Mouse (Mus musculus) lung, adult 18-20 months (tissue): ENCODE results near the gene Spata13.
A peak's percentile ranks its signal among the peaks of the same experiment; 100 is the strongest.

ENCODE experiments used
- DNase-seq, 2 experiments: peaks; one replicate each; pipeline ENCODE4 v3.0.0; 2022; ENCODE audit warnings: mixed read lengths in 2 of 2

The Spata13 gene

DNA sequence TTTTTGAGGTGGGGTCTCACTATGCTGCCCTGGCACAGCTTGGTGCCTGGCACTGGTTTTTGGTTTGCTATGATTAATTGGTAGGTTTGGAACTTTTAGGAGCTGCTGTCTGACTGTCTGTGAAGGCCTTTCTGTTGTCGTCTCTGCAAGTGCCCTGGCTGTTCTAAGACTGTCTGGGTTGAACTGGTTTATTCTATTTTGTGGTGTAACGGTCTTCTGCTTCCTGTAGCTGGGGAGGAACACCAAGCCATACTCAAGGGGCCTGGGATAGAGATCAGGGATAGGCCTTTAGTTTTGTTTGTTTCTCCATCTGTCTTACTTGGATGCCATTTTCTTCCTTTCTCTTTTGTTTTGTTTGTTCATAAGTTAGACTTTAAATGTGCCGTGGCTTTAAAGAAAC is 88.1 kb downstream of the Spata13 start:
- no peak for DNase-seq

GRCm38 (mm10) chr14:60726091-60726490 is 92.3 kb downstream of the Spata13 start:
- DNase-seq: no peak

DNA sequence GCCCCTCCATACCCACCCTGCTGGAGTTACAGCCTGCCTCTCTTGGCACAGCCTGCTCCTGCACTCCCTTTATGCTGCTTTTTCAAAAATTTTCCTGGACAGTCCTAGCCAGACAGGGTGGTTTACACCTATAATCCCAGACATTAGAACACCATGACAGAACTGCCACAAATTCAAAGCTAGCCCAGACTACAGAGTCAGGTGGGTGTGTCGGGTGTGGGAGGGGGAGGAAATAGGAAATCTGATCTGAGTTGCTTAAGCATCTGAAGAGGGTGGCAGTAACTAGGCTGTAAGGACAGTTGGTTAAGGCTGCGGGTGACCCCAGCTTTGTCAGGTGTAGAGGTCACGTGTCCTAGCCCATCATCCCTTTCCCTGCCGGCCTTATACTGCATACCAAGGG is 93.3 kb downstream of the Spata13 start:
- DNase-seq: no peak

DNA sequence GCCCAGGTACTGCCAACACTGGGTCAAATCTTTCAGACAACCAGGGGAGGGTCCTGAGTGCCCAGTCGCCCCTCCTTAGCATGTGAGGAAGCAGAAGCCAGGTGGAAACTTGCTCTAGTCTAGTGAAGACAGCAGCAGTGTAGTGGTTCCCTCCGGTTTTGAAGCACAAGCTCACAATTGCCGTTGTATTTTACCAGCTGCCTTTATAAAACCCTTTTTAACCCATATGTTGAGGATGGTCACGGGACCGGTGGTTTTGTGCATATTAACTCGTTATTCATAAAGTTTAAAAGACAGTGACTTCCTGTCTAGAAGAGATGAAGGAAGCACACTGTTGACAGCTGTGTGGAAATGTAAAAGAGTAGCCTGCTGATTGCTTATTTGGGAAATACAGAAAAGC is 98.3 kb downstream of the Spata13 start:
- DNase-seq: no peak

- DNase-seq: peak in 1 of 2 experiments; percentile 45
These were observed 99.0 kb downstream of the Spata13 start for GRCm38 (mm10) chr14:60732787-60733186.

GRCm38 (mm10) chr14:60733706-60734105 is 99.9 kb downstream of the Spata13 start:
- no peak for DNase-seq

DNA sequence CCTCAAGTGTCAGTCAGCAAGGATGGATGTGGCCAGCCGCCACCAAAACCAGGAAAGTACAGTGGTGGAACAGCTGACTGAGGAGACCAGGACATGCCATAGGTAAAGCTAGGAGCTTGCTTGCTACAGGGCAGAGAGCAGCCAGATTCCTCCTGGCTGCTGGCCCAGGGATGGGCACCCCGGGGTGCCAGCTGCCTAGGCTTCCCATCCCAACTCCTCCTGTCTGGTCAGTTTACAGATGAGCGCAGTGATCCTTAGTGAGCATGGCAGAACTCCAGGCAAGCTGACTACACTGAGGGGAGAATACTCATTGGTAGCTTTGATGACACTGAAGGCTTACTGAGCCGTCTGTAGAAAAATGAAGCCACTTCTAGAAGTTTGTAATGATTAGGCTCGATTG is 101.4 kb downstream of the Spata13 start:
- DNase-seq: no peak

GRCm38 (mm10) chr14:60735848-60736547 is 102.2 kb downstream of the Spata13 start:
- DNase-seq: no peak

DNA sequence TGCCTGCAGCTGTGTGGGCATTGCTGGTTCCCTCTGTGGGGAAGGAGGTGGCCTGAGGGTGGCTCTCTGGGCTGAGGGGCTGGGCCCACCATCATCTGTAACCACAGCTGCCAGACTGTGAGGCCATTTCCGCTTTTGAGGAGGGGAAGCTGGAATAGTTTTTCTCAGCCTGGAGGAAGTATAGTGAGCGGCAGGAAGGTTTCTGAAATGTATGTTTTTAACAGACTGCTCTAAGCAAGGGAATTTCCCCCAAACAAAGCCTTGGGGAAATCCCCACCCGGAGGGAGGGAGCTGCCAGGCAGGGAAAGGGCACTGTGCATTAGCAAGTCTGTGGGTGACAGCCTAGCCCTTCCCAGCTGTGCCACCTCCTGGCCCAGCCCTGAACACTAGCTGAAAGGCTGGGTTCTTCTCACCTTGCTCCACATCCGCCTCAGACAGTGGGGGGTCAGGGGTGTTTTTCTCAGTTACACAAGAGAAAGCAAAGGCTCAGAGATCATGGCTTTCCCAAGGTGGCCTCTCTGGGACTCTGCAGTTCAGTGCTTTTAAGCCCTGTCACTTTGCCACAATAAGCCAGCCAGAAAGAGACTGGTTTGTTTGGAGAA is 102.9 kb downstream of the Spata13 start:
- DNase-seq: peak; percentile 69 to 70

DNA sequence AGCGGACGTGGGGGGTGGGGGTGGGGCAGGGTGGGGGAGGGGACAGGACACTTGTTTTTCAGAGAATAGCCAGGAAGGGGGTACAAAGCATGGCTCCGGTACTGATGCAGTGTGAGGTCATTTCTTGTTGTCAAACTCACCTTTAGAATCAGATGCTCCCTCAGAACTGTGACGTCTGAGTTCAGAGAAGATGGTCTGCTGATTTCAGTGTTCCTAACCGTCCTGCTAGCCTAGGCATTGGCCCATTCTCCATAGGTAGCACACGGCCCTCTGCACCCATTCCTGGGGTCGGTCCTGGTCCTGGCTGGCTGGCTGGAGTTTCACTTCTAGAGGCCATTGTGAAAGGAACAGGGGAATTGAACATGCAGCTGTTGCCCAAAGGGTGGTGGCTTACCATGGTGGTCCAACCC is 103.4 kb downstream of the Spata13 start:
- DNase-seq: no peak

GRCm38 (mm10) chr14:60738434-60738938 is 104.7 kb downstream of the Spata13 start:
- peak in 1 of 2 experiments; percentile 57 for DNase-seq

DNA sequence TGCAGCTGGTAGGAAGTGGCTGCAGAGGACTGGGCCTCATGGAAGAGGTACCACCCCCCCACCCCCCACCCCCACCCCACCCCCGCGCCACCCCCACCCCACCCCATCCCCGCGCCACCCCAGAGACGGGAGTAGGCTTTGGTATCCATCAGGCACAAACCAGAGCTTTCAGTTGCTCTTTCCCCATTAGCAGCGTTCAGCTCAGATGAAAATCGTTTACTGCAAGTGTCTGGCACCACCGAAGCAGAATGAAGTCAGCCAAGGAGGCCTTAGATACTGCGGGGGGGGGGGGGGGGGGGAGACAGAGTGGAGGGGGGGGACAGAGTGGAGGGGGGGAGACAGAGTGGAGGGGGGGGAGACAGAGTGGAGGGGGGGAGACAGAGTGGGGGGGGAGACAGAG is 105.4 kb downstream of the Spata13 start:
- DNase-seq: no peak

- no peak for DNase-seq
These were observed 105.8 kb downstream of the Spata13 start for GRCm38 (mm10) chr14:60739616-60740015.

- no peak for DNase-seq
These were observed 106.7 kb downstream of the Spata13 start for GRCm38 (mm10) chr14:60740507-60740906.

DNA sequence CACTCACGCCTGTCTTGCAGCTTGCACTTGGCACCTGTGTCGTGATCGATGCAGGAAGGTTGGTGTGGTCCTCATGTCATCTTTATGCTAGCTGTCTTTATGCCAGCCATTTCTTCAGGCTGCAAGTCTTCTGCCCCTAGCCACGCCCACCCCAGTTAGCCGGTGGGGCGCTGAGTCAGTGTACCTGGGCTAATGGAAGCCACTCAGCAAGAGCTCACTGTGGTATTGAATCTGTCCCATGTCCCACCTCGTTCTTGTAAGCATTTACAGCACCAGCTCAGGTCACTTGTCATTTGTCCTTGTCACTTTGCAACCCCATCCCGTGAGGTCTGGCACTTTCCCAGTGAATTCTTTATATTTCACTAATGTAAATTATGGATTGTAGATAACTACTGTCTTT is 107.2 kb downstream of the Spata13 start:
- DNase-seq: no peak

DNA sequence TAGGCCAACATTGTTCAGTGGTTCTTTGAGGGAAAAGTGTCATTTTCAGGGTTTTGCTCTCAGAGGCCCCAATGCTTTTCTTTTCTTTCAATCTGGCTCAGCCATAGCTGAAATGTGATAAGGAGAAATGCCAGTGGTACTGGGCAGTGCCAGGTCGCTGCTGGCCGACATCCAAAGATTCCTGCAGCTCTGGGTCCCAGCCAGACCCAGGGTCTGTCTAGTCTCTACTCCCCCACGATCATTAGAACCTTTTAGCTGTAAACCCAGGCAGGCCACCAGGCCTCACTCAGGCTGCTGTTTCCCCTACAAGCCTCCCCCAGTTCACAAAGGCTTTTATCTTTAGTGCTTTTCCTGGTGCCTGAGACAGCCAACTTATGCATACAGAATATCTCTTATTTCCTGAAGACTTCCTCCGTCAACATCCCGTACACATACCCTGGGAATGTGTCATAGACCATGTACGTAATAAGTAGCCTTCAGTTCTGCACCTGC is 107.7 kb downstream of the Spata13 start:
- DNase-seq: peak in 1 of 2 experiments; percentile 59

DNA sequence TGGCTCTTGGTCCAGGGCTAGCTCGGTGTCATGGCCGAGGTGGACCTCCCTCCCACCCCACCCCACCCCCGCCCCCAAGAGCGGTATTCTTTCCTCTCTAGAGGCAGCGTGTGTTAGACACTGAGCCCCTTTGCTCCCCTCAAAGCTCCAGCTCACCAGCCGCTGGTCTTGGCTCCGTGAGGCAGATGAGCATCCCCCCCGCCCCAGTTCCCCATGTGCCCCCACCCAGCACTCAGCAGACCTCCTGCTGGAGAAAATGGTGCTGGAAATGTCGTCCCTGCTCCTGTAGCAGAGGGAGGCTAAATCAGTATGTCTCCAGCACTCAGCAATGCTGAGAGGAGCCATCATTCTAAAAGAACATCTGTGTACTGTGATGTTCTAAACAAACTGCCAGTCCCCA is 109.9 kb downstream of the Spata13 start:
- no peak for DNase-seq

DNA sequence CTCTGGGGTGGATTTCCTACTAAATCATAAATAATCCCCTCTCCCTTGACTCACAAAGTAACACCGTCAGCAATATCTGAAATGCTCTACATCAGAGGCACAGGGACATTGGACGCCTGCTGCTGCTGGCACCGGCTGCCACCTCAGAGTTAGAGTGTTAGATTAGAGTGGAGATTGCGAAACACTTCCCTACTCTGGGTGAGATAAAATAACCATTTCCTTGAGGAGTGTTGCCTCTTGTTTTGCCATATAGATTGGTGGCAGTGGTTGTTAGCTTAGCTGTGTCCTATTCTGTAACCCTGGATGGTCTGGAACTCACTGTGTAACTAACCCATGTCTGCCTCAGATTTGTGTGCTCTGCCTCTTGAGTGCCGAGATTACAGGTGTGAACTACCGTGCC is 111.4 kb downstream of the Spata13 start:
- peak; percentile 65 to 70 for DNase-seq

DNA sequence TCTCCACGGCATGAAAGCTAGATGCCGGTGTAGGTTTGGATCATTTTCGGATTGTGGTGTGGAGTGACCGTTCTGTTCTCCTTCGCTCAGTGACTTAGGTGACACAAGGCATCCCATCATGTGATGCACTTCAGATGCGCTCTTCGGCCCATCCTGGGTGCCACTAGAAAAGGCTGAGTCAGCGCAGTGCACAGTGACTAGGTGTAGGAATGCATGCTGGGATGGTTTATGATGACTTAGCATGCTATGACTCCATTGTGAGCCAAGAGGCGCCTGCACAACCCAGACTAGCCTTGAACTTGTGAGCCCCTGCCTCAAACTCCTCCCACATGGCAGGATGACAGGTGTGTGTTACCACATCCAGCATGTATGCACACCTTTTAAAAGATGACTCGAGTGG is 112.3 kb downstream of the Spata13 start:
- DNase-seq: no peak

DNA sequence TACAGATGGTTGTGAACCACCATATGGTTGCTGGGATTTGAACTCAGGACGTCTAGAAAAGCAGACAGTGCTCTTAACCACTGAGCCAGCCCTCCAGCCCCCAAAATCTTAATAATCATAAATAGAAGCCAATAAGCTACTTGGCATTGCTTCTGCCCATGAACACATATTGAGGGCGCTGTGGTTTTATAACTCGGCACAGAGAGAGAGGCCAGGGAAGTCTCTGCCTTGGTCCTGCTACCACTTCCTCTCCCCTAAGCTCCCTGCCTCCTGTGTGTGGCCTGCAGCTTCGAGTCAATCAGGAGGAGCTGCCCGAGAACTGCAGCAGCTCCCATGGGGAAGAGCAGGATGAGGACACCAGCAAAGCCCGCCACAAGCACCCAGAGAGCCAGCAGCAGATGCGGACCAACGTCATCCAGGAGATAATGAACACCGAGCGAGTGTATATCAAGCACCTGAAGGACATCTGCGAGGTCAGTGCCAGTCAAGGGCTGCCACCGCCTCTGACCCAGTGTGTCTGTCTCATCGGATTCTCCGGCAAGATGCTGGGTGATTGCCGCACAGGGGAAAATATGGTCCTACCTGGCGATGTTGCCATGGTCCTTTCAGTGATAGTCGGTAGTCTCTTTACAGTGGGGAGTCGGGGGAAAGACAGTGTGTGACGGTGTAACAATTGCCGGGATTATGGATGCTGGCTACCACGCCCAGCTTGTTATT is 113.5 kb downstream of the Spata13 start:
- DNase-seq: no peak

DNA sequence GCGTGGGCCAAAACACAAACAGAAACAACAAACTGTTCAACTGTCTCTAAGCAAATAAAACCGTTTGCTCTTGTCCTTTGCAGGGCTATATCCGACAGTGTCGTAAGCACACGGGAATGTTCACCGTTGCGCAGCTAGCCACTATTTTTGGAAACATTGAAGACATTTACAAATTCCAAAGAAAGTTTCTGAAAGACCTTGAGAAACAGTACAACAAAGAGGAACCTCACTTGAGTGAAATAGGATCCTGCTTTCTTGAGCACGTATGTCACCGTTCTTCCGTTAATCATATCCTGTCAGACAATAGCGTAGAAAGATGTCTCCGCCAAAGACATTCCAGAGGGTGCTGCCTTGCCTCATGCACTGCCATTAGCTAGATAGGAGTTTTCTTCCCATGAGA is 116.1 kb downstream of the Spata13 start:
- DNase-seq: no peak

DNA sequence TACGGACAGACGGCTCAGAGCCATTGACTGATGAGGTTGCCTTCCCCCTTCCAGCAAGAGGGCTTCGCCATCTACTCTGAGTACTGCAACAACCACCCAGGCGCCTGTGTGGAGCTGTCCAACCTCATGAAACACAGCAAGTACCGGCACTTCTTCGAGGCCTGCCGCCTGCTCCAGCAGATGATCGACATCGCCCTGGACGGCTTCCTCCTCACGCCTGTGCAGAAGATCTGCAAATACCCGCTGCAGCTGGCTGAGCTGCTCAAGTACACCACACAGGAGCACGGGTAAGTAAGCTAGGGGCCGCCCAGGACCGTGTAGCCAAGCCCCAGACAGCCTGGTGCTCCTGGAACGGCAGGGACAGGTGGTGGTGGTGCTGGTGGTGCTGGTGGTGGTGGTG is 117.8 kb downstream of the Spata13 start:
- DNase-seq: no peak

GRCm38 (mm10) chr14:60752892-60753800 is 119.3 kb downstream of the Spata13 start:
- no peak for DNase-seq
